Mouse (Mus musculus) forebrain, embryonic 14.5 days (tissue): ENCODE measurements at regions not wholly inside any gene's neighbourhood (a gene's known extent, or its start where the extent isn't known, plus 50 kb on each side); places are given as distances from the start of the nearest gene placed in this dataset.
"Not testable (repeated sequence)": the region's sequence is repeated elsewhere in the genome, so short reads cannot be mapped to it uniquely, and the experiment has no call there.

ENCODE experiments used
- ATAC-seq: fragments of 200-750 bp; cut with Nextera tagmentation; 2 replicates; pipeline ENCODE4 v1.8.0; 2017; ENCODE audit warnings: mild to moderate bottlenecking, moderate library complexity
- DNase-seq: peaks from one replicate; pipeline ENCODE4 v3.0.0-alpha.2; 2015; ENCODE audit warnings: low spot score
- H3K27ac ChIP-seq: fragments of 300-500 bp; sonication (generic); 2 replicates; pipeline ENCODE4 v1.5.1; 2014; ENCODE audit warnings: low read depth, mild to moderate bottlenecking, control low read depth, low read length, moderate library complexity
- H3K27me3 ChIP-seq: fragments of 300-500 bp; sonication (generic); replicated peaks from 2 replicates; pipeline ENCODE4 v1.6.1; 2014; ENCODE audit warnings: low read length, control low read depth, mixed read lengths; ENCODE audit not compliant: control insufficient read depth, insufficient read depth
- H3K36me3 ChIP-seq: fragments of 300-500 bp; sonication (generic); 2 replicates; pipeline ENCODE4 v1.6.1; 2014; ENCODE audit warnings: low read length, control low read depth; ENCODE audit not compliant: control insufficient read depth, insufficient read depth
- H3K4me1 ChIP-seq: fragments of 300-500 bp; sonication (generic); 2 replicates; pipeline ENCODE4 v1.6.1; 2014; ENCODE audit warnings: antibody characterized with exemption, low read length, control low read depth; ENCODE audit not compliant: control insufficient read depth, insufficient read depth
- H3K4me2 ChIP-seq: fragments of 300-500 bp; sonication (generic); 2 replicates; pipeline ENCODE4 v1.6.1; 2014; ENCODE audit warnings: mild to moderate bottlenecking, control low read depth, low read length
- H3K4me3 ChIP-seq: fragments of 300-500 bp; sonication (generic); 2 replicates; pipeline ENCODE4 v1.5.1; 2014; ENCODE audit warnings: low read depth, low read length, control low read depth
- H3K9ac ChIP-seq: fragments of 300-500 bp; sonication (generic); 2 replicates; pipeline ENCODE4 v1.6.1; 2014; ENCODE audit warnings: mild to moderate bottlenecking, low read length, control low read depth, moderate library complexity
- H3K9me3 ChIP-seq: fragments of 300-500 bp; sonication (generic); replicated peaks from 2 replicates; pipeline ENCODE4 v1.6.1; 2016; ENCODE audit warnings: low read length, control low read depth, mixed read lengths; ENCODE audit not compliant: control insufficient read depth
- WGBS: fragments of 180-500 bp; shearing (Covaris S2); extraction: QIAGEN DNeasy Blood & Tissue Kit; methylation state at CpG from one replicate; pipeline ENCODE4 v1.1.7; 2014; 5-methylcytosine and 5-hydroxymethylcytosine counted together

DNA sequence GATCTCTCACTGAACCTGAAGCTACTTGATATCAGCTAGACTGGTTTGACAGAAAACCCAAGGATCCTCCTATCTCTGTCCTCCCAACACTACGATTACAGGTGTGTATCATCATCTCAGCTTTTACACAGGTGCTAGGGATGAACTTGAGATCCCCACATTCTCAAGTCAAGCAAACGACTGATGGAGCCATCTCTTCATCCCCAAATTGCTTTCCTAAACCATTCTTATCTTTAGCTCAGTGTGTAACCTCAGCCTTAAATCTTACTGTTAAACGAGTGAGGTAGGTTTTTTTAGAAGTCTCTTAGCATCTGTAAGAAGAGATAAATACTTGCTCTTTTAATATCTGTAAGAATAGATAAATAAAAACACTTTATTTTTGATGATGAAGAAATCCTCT, 242.2 kb upstream of the Zfp960 start:
- no peaks in the 10 kb centered on the region for H3K4me1 ChIP-seq
- no peak overlapping the region for H3K4me2 ChIP-seq
- DNase-seq, result no peak
- H3K9me3 ChIP-seq, result no peaks in the 10 kb centered on the region
- H3K9ac ChIP-seq, result no peak overlapping the region
- 83% methylated on average over 3 of the region's 3 CpGs for WGBS
- no peak overlapping the region for H3K27ac ChIP-seq
- no peaks in the 10 kb centered on the region for H3K36me3 ChIP-seq
- no peak overlapping the region for H3K4me3 ChIP-seq
- no peaks in the 10 kb centered on the region for H3K27me3 ChIP-seq
- ATAC-seq, result no peak

DNA sequence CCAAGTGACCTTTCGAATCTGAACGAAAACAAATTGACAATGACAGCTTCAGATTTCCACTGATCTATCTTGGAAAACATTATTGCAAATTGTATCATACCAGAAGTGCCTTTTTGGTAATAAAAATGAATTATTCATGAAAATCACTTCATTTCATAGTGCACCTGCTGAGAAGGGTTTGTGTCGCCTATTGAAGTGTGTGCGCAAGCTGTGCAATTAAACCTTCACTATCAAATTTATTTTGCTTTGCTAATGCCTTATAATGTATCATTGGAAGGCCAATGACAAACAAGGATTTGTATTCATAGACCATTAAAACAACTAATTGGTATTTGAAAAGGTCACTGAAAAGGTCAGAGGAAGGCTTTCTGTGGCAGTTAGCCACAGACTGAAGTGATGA, 224.8 kb upstream of the Zfp960 start:
- H3K4me1 ChIP-seq, result no peaks in the 10 kb centered on the region
- no peaks in the 10 kb centered on the region for H3K9me3 ChIP-seq
- no peak overlapping the region for H3K27ac ChIP-seq
- DNase-seq, result peak; percentile 30
- 63% methylated on average over 4 of the region's 4 CpGs for WGBS
- H3K9ac ChIP-seq, result no peak overlapping the region
- no peaks in the 10 kb centered on the region for H3K36me3 ChIP-seq
- peak; percentile 32; the same call in 1 of the 2 replicates for ATAC-seq
- H3K4me2 ChIP-seq, result no peak overlapping the region
- H3K27me3 ChIP-seq, result no peaks in the 10 kb centered on the region
- H3K4me3 ChIP-seq, result no peak overlapping the region

DNA sequence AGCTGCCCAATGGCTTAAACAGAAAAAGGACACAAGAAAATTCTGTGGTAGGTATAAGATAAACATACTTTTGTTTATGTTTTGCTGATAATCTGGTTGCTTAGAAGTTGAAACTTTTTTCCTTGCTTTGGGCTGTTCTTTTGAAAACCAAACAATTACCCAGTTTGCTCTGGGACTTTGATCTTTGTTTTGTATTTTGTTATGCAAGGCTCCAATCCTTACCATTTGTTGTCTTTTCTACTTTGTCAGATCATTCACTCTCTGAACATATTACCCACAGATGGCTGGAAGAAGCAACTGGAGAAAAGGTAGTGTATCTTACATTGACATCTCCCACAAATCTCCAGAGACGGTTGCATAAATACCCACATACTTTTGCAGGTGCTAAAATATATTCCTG, 203.1 kb upstream of the Zfp960 start:
- H3K4me1 ChIP-seq, result no peaks in the 10 kb centered on the region
- no peak overlapping the region for H3K4me2 ChIP-seq
- no peak overlapping the region for H3K27ac ChIP-seq
- no peaks in the 10 kb centered on the region for H3K36me3 ChIP-seq
- ATAC-seq (no peak), DNase-seq (no peak)
- H3K9ac ChIP-seq, result no peak overlapping the region
- H3K4me3 ChIP-seq, result no peak overlapping the region
- WGBS, result 56% methylated on average over 1 of the region's 1 CpGs
- no peaks in the 10 kb centered on the region for H3K27me3 ChIP-seq
- no peaks in the 10 kb centered on the region for H3K9me3 ChIP-seq

DNA sequence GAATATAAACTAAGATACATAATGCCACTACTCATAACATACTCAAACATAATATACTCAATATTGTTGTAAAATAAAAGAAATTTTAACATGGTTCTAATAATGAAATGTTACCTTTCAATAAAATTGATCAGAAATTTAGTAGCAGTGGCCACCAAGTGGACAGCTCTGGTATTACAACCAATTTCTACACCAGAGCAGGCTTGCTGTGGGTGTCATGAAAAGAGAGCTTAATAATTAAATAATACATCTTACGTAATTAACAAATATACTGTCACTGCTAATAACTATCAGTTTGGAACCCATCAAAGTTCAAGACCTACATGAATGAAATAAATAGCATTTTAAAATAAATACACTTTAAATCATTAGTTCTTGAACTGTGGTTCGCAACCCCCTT, 163.1 kb upstream of the Zfp960 start:
- Histone ChIP-seq H3K4me2 (no peak overlapping the region), H3K9ac (no peak overlapping the region), H3K36me3 (no peaks in the 10 kb centered on the region), H3K27me3 (no peaks in the 10 kb centered on the region), H3K9me3 (no peaks in the 10 kb centered on the region), H3K4me1 (no peaks in the 10 kb centered on the region), H3K27ac (no peak overlapping the region), H3K4me3 (no peak overlapping the region)
- DNase-seq (peak; percentile 74), ATAC-seq (0 out of 2 replicates have a peak, but pooled peaks have one; percentile 34)
- WGBS, result 69% methylated on average over 2 of the region's 2 CpGs

GRCm38 (mm10) chr17:16918191-16918590, 145.7 kb upstream of the Zfp960 start:
- H3K9ac ChIP-seq, result no peak overlapping the region
- ATAC-seq (no peak), DNase-seq (peak; percentile 8)
- no peaks in the 10 kb centered on the region for H3K27me3 ChIP-seq
- no peak overlapping the region for H3K27ac ChIP-seq
- H3K36me3 ChIP-seq, result no peaks in the 10 kb centered on the region
- H3K9me3 ChIP-seq, result no peaks in the 10 kb centered on the region
- H3K4me2 ChIP-seq, result no peak overlapping the region
- no peaks in the 10 kb centered on the region for H3K4me1 ChIP-seq
- H3K4me3 ChIP-seq, result no peak overlapping the region
- 81% methylated on average over 2 of the region's 2 CpGs for WGBS

DNA sequence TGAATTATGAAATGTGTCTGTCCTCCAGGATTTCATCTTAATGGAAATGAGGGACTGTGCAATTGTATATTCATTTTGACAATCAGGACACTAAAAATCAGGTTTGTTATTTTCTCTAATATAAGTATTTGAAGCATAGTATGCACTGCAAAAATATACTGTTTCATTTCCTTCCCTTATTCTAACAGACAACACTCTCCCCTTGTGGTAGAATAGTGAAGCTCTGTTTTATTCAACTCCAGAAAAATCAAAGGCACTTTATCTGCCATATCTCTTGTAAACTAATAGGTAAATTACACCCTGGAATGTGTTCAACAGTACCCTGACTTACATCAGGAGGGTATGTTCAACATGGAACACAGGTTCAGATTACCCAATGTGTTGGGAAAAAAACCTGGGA, 137.7 kb upstream of the Zfp960 start:
- Histone ChIP-seq H3K27me3 (no peaks in the 10 kb centered on the region), H3K4me3 (no peak overlapping the region), H3K4me2 (no peak overlapping the region), H3K27ac (no peak overlapping the region), H3K9me3 (no peaks in the 10 kb centered on the region), H3K4me1 (no peaks in the 10 kb centered on the region), H3K9ac (no peak overlapping the region), H3K36me3 (no peaks in the 10 kb centered on the region)
- DNase-seq (peak; percentile 29), ATAC-seq (no peak)

GRCm38 (mm10) chr17:16951092-16952016, 112.6 kb upstream of the Zfp960 start:
- WGBS, result 3% methylated on average over 21 of the region's 26 CpGs
- not testable (repeated sequence) for H3K27me3 ChIP-seq, H3K36me3 ChIP-seq, H3K9me3 ChIP-seq, H3K4me1 ChIP-seq
- Histone ChIP-seq H3K27ac (0 out of 2 replicates have a peak overlapping the region, but pooled peaks have one; percentile 39), H3K4me3 (peak overlapping the region; percentile 39), H3K9ac (peak overlapping the region; percentile 46; the same call in 1 of the 2 replicates), H3K4me2 (peak overlapping the region; percentile 41)
- ATAC-seq (peak; percentile 100), DNase-seq (peak; percentile 98)

DNA sequence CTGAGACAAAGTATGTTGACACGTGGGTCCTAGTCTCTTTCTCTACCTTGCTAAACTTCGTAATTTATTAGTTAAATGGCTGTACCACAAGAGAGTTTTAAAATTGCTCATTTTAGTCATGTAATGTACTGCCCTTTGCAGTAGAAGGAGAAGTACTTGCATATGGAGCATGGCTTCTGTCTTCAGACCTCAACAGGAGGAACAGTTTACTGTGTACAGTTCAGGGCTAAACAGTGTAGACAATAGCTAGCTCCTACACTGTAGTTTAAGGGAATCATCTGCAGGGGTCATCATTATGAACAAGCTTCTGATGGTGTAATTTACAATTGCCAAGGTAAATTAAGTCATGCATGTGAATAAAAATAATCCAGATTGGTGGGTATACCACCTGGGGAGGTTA, 111.8 kb upstream of the Zfp960 start:
- not testable (repeated sequence) for H3K9me3 ChIP-seq, DNase-seq, H3K4me1 ChIP-seq, H3K36me3 ChIP-seq, ATAC-seq, H3K27ac ChIP-seq, H3K9ac ChIP-seq, H3K27me3 ChIP-seq
- peak overlapping the region; percentile 39; the same call in 1 of the 2 replicates for H3K4me3 ChIP-seq
- H3K4me2 ChIP-seq, result peak overlapping the region; percentile 41
- 44% methylated on average over 2 of the region's 2 CpGs for WGBS

GRCm38 (mm10) chr17:16997241-16997640, 66.7 kb upstream of the Zfp960 start:
- H3K27me3 ChIP-seq, H3K4me1 ChIP-seq, H3K27ac ChIP-seq, H3K4me3 ChIP-seq, H3K9me3 ChIP-seq, DNase-seq, H3K4me2 ChIP-seq, ATAC-seq, H3K36me3 ChIP-seq, H3K9ac ChIP-seq: not testable (repeated sequence)
- WGBS, result 84% methylated on average over 21 of the region's 21 CpGs
